Mouse (Mus musculus) cerebellum, adult 11-12 months (tissue): Measurements from ENCODE around the gene Mmrn1.
"Not testable (repeated sequence)": the region's sequence is repeated elsewhere in the genome, so short reads cannot be mapped to it uniquely, and the experiment has no call there.

ENCODE experiments used
- DNase-seq: peaks from one replicate; pipeline ENCODE4 v3.0.0; 2022

Gene Mmrn1

DNA sequence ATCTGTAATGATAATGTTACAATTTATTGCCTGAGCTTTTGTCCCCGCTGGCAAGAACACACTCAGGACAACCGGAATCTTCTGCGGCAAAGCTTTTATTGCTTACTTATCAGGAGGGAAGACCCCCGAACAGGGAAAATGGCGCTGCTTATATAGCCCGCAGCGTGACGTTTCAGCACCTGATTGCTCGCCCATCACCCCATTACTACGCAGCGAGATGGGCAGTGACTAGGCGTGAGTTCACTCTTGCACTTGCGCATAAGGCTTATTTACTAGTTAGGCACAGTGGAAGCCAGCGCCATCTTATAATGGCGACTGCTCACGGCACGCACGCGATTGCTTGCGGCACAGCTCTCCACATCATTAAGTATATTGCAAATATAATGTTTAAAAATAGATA, at the start of gene Mmrn1:
TSS of gene Mmrn1 (plus strand) at position 301 of the 400 bp plus-strand sequence.
- not testable (repeated sequence) for DNase-seq

DNA sequence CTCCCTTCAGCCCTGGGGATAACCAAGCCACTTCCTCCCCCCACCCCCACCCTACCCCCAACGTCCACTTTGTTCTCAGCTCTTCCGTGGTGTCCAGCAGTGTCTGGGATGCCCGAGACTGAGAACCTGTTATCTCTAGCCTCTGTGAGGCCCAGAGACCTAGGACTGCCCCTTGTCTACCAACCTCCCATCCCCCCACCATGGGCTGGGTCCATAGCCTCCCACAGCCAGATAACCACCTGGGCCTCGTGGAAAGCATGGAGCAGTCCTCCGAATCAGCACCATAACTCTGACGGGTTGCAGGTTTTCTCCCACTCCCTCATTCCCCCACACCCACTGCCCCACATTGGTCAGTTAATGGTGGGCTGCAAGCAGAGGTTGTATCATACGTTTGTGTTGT, 44.4 kb upstream of the Mmrn1 start:
- DNase-seq, result no peak

- DNase-seq, result no peak
Observed at GRCm38 (mm10) chr6:60881534-60881933, 43.2 kb upstream of the Mmrn1 start.

DNA sequence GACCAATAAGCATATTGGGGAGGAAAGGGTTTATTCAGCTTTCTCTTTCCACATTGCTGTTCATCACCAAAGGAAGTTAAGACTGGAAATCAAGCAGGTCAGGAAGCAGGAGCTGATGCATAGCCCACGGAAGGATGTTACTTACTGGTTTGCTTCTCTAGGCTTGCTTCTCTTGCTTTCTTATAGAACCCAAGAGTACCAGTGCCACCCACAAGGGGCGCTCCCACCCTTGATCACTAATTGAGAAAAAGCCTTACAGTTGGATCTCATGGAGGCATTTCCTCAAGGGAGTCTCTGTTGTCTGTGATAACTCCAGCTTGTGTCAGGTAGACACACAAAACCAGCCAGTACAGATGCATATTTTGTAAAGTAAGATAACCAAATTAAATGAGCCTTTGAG, 17.5 kb upstream of the Mmrn1 start:
- no peak for DNase-seq

DNA sequence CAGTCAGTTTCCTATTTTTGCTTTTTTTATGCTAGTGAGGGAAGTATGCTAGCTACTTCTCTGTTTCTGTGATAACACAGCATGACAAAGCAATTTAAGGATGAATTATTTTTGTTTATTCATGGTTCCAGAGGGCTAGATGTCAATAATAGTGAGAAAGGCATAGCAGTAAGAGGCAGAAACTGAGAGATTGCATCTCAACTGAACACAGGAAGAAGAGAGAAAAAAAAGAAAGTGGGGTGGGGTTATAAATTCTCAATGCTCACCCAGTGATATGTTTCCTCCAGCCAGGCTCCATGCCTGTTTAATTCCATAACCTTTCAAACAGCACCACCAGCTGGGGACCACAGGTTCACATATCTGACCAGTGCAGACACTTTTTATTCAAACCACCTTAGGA, 6.6 kb downstream of the Mmrn1 start:
- DNase-seq, result no peak

- DNase-seq, result no peak
Observed at GRCm38 (mm10) chr6:60934835-60935234, 10.1 kb downstream of the Mmrn1 start.

GRCm38 (mm10) chr6:60935448-60936130, 10.8 kb downstream of the Mmrn1 start:
- no peak for DNase-seq

GRCm38 (mm10) chr6:60944178-60944577, 19.4 kb downstream of the Mmrn1 start:
- DNase-seq, result no peak

- no peak for DNase-seq
Observed at GRCm38 (mm10) chr6:60944621-60945020, 19.8 kb downstream of the Mmrn1 start.

GRCm38 (mm10) chr6:60950415-60950814, 25.6 kb downstream of the Mmrn1 start:
- DNase-seq, result peak; percentile 7

- no peak for DNase-seq
Observed at GRCm38 (mm10) chr6:60961285-60961684, 36.5 kb downstream of the Mmrn1 start.

GRCm38 (mm10) chr6:60961838-60962237, 37.1 kb downstream of the Mmrn1 start:
- DNase-seq, result no peak

GRCm38 (mm10) chr6:60962668-60963067, 37.9 kb downstream of the Mmrn1 start:
- no peak for DNase-seq

DNA sequence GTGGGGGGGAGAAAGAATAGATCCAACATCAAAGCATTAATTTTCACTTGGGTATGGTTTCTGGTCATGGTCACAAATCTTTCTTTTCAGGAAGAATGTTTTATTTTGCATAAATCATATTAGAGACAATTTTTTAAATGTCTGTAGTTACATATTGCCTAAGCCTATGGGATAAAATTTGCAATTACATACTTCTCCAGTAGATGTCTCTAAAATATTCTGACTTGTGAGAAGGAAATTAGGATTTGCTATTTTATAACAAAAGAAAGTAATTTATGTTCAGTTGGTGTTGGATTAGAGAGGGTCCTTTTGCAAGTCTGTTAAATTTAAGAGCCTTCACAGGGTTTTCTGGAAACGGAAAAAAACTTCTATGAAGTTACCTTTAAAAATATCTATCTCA, 39.0 kb downstream of the Mmrn1 start:
- no peak for DNase-seq

GRCm38 (mm10) chr6:60966931-60967330, 42.2 kb downstream of the Mmrn1 start:
- DNase-seq, result no peak

DNA sequence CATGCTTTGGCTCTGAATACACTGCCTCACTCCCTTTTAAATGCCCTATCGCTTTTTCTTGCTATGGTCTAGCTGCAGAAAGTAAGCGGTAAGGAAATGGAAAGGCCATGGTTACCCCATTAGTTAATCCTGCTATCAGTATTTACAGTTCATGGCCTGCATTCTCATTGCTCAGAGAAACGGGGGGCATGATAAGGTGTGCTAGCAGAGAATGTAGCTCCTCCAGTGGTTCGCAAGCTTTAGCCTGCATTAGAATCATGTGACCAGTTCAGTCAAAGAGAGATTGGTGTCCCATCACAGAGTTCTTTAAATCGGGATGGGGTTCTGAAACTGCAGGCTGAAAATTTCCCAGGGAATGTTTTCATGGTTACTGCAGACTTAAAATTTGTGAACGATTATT, 44.6 kb downstream of the Mmrn1 start:
- no peak for DNase-seq

DNA sequence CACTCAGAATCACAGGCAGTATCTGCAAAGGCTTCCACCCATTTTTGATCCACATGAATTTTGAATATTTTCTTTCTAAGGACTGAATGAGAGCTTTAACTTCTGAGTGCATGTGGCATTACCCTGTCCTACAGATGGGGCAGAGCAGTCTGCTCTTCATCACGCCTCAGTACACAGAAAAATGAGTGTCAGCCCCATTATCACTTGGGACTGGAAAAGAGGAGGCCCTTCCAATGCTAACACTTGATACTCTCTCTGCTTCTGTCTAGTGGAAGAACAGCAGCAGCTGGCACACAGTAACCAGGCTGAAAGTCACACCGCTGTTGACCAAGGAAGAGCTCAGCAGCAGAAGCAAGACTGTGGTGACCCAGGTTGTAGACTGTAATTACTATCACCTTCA, 46.0 kb downstream of the Mmrn1 start:
- no peak for DNase-seq

GRCm38 (mm10) chr6:60978610-60979009, 53.8 kb downstream of the Mmrn1 start:
- DNase-seq, result no peak

GRCm38 (mm10) chr6:60979039-60979438, 54.3 kb downstream of the Mmrn1 start:
- DNase-seq, result no peak

- DNase-seq, result no peak
Observed at GRCm38 (mm10) chr6:60984360-60984759, 59.6 kb downstream of the Mmrn1 start.

GRCm38 (mm10) chr6:60985919-60986318, 61.1 kb downstream of the Mmrn1 start:
- DNase-seq, result no peak

DNA sequence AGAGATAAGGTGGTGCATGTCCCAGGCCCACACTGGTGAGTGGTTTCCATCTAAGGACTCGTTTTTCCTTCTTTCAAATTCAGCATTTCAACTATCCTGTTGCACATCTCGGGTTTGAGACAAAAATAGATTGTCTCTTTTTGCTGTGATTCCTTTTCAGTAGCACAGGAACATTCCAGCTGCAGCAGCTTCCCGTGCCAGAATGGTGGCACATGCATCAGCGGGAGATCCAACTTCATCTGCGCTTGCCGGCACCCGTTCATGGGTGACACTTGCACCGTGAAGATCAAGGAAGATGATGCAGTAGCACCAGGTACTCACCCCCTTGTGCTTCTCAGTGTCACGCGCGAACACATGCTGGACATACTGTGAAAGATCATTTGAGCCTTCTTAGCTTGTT, 62.1 kb downstream of the Mmrn1 start:
- no peak for DNase-seq

DNA sequence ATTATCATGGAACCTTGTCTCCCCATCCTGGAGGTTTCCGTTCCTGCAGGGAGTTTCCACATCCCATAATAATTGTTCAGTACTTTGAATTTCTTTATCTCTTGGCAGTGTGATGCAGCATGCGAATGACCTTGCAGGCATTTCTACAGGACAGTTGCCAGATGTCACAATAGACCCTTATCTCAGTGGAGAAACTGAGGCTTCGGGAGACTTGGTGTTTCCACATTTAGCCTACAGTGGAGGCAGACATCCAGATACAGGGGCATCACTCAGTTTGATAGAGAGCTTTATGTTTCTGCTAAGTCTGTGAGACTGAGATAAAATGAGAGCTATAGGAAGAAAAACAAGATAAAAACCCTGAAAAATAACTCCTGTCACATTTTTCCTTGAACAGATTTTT, 63.0 kb downstream of the Mmrn1 start:
- no peak for DNase-seq

GRCm38 (mm10) chr6:60992366-60992765, 67.6 kb downstream of the Mmrn1 start:
- DNase-seq, result no peak

GRCm38 (mm10) chr6:60993386-60994108, 68.8 kb downstream of the Mmrn1 start:
- no peak for DNase-seq
